Mouse (Mus musculus): Measurements from ENCODE around the gene Prpsap1.

DNA sequence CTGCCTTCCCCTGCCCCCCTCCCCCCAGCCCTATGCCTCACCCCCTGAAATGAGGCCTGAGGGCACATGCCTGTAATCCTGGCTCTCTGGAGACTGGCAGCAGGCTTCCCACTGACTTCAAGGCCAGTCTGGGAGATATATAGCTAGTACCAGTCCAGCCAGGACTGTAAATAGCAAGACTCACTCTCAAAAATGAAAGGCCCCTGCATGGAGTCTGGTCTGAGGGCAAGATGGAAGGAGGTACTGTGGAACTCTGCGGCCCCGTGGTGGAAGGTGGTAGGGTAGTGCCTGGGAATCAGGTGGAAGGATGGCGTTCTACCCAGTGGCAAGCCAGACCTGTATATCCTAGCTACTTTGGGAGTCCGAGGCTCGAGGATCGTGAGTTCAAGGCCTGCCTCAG lies 50.1 kb downstream of the Prpsap1 start:
- TF ChIP-seq CTCF (conservative IDR thresholded peaks at IDR 0.05 in 1 of 2, IDR thresholded peaks at IDR 0.05 in 1 of 2; ENCODE audit: low read depth in 2 of 2, low read length in 2 of 2) (no peak), ZC3H11A (IDR thresholded peaks at IDR 0.05; ENCODE audit: low read depth, low read length) (no peak), RAD21 (IDR thresholded peaks at IDR 0.05; ENCODE audit: low read depth, low read length) (no peak), ZNF384 (IDR thresholded peaks at IDR 0.05; ENCODE audit: low read depth, low read length) (no peak), POLR2A (IDR thresholded peaks at IDR 0.05; ENCODE audit: low read depth, low read length) (no peak), JUND (conservative IDR thresholded peaks at IDR 0.05; ENCODE audit: low read depth, low read length) (no peak), CHD1 (IDR thresholded peaks at IDR 0.05; ENCODE audit: low read depth, low read length) (no peak), USF1 (IDR thresholded peaks at IDR 0.05; ENCODE audit: low read depth, low read length) (no peak), ZKSCAN1 (IDR thresholded peaks at IDR 0.05; ENCODE audit: borderline replicate concordance, low read depth, low read length) (no peak)

All from CH12.LX (cell line).